Mouse (Mus musculus) layer of hippocampus, adult 8-10 months (tissue): ENCODE data around the gene Fasl. TPM values are rescaled to one million over a fixed set of nuclear protein-coding genes. Genes with fewer than 3 reads are reported as not detected.

Experiments
- DNase-seq, 2 experiments: peaks; one replicate each; pipeline ENCODE4 v3.0.0; 2022; ENCODE audit warnings: low spot score in 2 of 2
- total RNA-seq, 4 experiments: library from RNA; stranded (reverse); gene quantifications; 2 replicates each; pipeline ENCODE4 v1.2.4; 2022

Fasl gene
- total RNA-seq = under 1 TPM in 2 of 4 experiments, not detected in 2; 0.21 to 0.24 TPM

GRCm38 (mm10) chr1:161788339-161788738 lies at the start of gene Fasl:
TSS of gene Fasl (minus strand) at chr1:161788495.
- no peak for DNase-seq

- DNase-seq = no peak
Measured at GRCm38 (mm10) chr1:161826677-161827076, 38.4 kb upstream of the Fasl start.

- no peak for DNase-seq
Measured at GRCm38 (mm10) chr1:161809428-161809827, 21.1 kb upstream of the Fasl start.

GRCm38 (mm10) chr1:161808980-161809379 lies 20.7 kb upstream of the Fasl start:
- DNase-seq = no peak

GRCm38 (mm10) chr1:161804541-161804971 lies 16.3 kb upstream of the Fasl start:
- no peak for DNase-seq

- no peak for DNase-seq
Measured at GRCm38 (mm10) chr1:161801321-161801720, 13.0 kb upstream of the Fasl start.

- no peak for DNase-seq
Measured at GRCm38 (mm10) chr1:161800256-161800655, 12.0 kb upstream of the Fasl start.

- no peak for DNase-seq
Measured at GRCm38 (mm10) chr1:161799791-161800190, 11.5 kb upstream of the Fasl start.

- DNase-seq = no peak
Measured at GRCm38 (mm10) chr1:161798866-161799265, 10.6 kb upstream of the Fasl start.

- DNase-seq = no peak
Measured at GRCm38 (mm10) chr1:161794447-161795211, 6.3 kb upstream of the Fasl start.

- DNase-seq = no peak
Measured at GRCm38 (mm10) chr1:161793321-161793720, 5.0 kb upstream of the Fasl start.

- no peak for DNase-seq
Measured at GRCm38 (mm10) chr1:161792687-161792969, 4.3 kb upstream of the Fasl start.

GRCm38 (mm10) chr1:161791854-161792686 lies 3.8 kb upstream of the Fasl start:
- DNase-seq = no peak

GRCm38 (mm10) chr1:161782725-161783124 lies 5.6 kb downstream of the Fasl start:
- DNase-seq = no peak

GRCm38 (mm10) chr1:161781594-161781993 lies 6.7 kb downstream of the Fasl start:
- DNase-seq = no peak

- no peak for DNase-seq
Measured at GRCm38 (mm10) chr1:161779057-161779456, 9.2 kb downstream of the Fasl start.

GRCm38 (mm10) chr1:161775151-161775550 lies 13.1 kb downstream of the Fasl start:
- no peak for DNase-seq

GRCm38 (mm10) chr1:161771293-161771692 lies 17.0 kb downstream of the Fasl start:
- DNase-seq = no peak

- DNase-seq = no peak
Measured at GRCm38 (mm10) chr1:161769329-161769728, 19.0 kb downstream of the Fasl start.

- no peak for DNase-seq
Measured at GRCm38 (mm10) chr1:161767101-161767524, 21.2 kb downstream of the Fasl start.

GRCm38 (mm10) chr1:161766656-161767055 lies 21.6 kb downstream of the Fasl start:
- no peak for DNase-seq

- no peak for DNase-seq
Measured at GRCm38 (mm10) chr1:161765932-161766331, 22.4 kb downstream of the Fasl start.

GRCm38 (mm10) chr1:161764964-161765363 lies 23.3 kb downstream of the Fasl start:
- no peak for DNase-seq
